ENCODE assay signal across 8 mouse cellular contexts in genomic region chr4:41755338-41756305, GRCm38 (mm10). TPM values are rescaled to one million over a fixed set of nuclear protein-coding genes. Genes with fewer than 3 reads are reported as not detected.
A peak's percentile ranks its signal among the peaks of the same experiment; 100 is the strongest.
DNase-seq lines count a peak whose midpoint lies in the region; ATAC-seq and TF ChIP-seq lines count a peak whose summit lies in the region.

TSS of gene Sigmar1 (minus strand) at chr4:41756157.

- H3K79me3 ChIP-seq in C2C12 (ENCODE audit: low read depth) = no peaks in the 10 kb centered on the region

- peak within 1 kb of the TSS; percentile 85 for H3K27ac ChIP-seq in heart, embryonic 11.5 days (ENCODE audit: low read depth, low read length)
- peak within 1 kb of the TSS; percentile 89 for H3K27ac ChIP-seq in kidney, embryonic 16.5 days (ENCODE audit: low read length)

- no peaks in the 10 kb centered on the region for H3K36me3 ChIP-seq in C2C12 (ENCODE audit: control insufficient read depth, insufficient read depth)
- peaks cover 5% of the 10 kb centered on the region; the same call in 1 of the 2 replicates for H3K36me3 ChIP-seq in heart, embryonic 11.5 days (ENCODE audit: control insufficient read depth, insufficient read depth, low read length)
- no peaks in the 10 kb centered on the region for H3K36me3 ChIP-seq in kidney, embryonic 16.5 days (ENCODE audit: insufficient read depth, low read length)

- no peaks in the 10 kb centered on the region for H3K9me3 ChIP-seq in heart, embryonic 11.5 days (replicated peaks; ENCODE audit: control insufficient read depth, low read length)
- H3K9me3 ChIP-seq in kidney, embryonic 16.5 days (ENCODE audit: low read length) = no peaks in the 10 kb centered on the region

- H3K4me1 ChIP-seq in heart, embryonic 11.5 days (ENCODE audit: control insufficient read depth, insufficient read depth, low read length) = peaks cover 25% of the 10 kb centered on the region
- H3K4me1 ChIP-seq in kidney, embryonic 16.5 days (ENCODE audit: insufficient read depth, low read length) = peaks cover 27% of the 10 kb centered on the region

- H3K4me2 ChIP-seq in heart, embryonic 11.5 days = peak within 1 kb of the TSS; percentile 90
- peak within 1 kb of the TSS; percentile 84 for H3K4me2 ChIP-seq in kidney, embryonic 16.5 days (replicated peaks; ENCODE audit: low read depth, low read length)

- peak within 1 kb of the TSS; percentile 18 for H3ac ChIP-seq in C2C12 (ENCODE audit: control insufficient read depth, insufficient read length, low read depth)

- no peaks in the 10 kb centered on the region for H3K79me2 ChIP-seq in C2C12 (ENCODE audit: control insufficient read depth, insufficient read depth)

- WGBS in heart, embryonic 11.5 days (ENCODE audit: insufficient replicate concordance) = under 1% methylated on average over 57 of the region's 57 CpGs
- WGBS in kidney, embryonic 16.5 days = under 1% methylated on average over 57 of the region's 57 CpGs

- H3K4me3 ChIP-seq in C2C12 (ENCODE audit: insufficient read depth, poor library complexity, severe bottlenecking) = peak within 1 kb of the TSS; percentile 28
- peak within 1 kb of the TSS; percentile 77 for H3K4me3 ChIP-seq in heart, embryonic 11.5 days (ENCODE audit: low read depth, low read length)
- peak within 1 kb of the TSS; percentile 62 for H3K4me3 ChIP-seq in kidney, embryonic 16.5 days (ENCODE audit: low read length)

- peak within 1 kb of the TSS; percentile 94 for H3K9ac ChIP-seq in heart, embryonic 11.5 days (ENCODE audit: low read depth, low read length)
- H3K9ac ChIP-seq in kidney, embryonic 16.5 days (replicated peaks; ENCODE audit: low read length) = peak within 1 kb of the TSS; percentile 82

- ATAC-seq in erythroblast, adult 5-6 weeks (replicated peaks; ENCODE audit: low FRiP score, poor library complexity, severe bottlenecking) = peak; percentile 81
- ATAC-seq in heart, embryonic 11.5 days (replicated peaks; ENCODE audit: insufficient number of reproducible peaks, low FRiP score, low TSS enrichment) = peak; percentile 77
- peak; percentile 69 for ATAC-seq in kidney, embryonic 16.5 days (ENCODE audit: low FRiP score, low TSS enrichment)

- H3K27me3 ChIP-seq in C2C12 (ENCODE audit: control insufficient read depth, insufficient read depth, insufficient read length) = no peaks in the 10 kb centered on the region
- no peaks in the 10 kb centered on the region for H3K27me3 ChIP-seq in heart, embryonic 11.5 days (ENCODE audit: control insufficient read depth, insufficient read depth, low read length)
- H3K27me3 ChIP-seq in kidney, embryonic 16.5 days (ENCODE audit: insufficient read depth, low read length) = no peaks in the 10 kb centered on the region

- TF ChIP-seq CTCF in C2C12 (IDR thresholded peaks at IDR 0.05; ENCODE audit: control insufficient read depth, insufficient read depth, insufficient read length) = peak; percentile 21

- peak; percentile 88 for DNase-seq in brain, adult 2 months (ENCODE audit: low read depth, low spot score)
- DNase-seq in liver = peak; percentile 91
- DNase-seq in monocyte, adult 2 months (ENCODE audit: low read depth in 1 of 2, low spot score in 2 of 2) = peak; percentile 48 to 78
- peak; percentile 69 to 82 for DNase-seq in spleen, postnatal 14 days (ENCODE audit: low spot score in 2 of 2)

TF ChIP-seq in C2C12, 6 proteins besides CTCF, POLR2A, EP300 and RAD21:
- no peak for TF ChIP-seq MYOD1 (IDR thresholded peaks at IDR 0.05; ENCODE audit: control insufficient read depth, insufficient read length, low read depth)
- peak; percentile 74 for TF ChIP-seq USF1 (IDR thresholded peaks at IDR 0.05; ENCODE audit: low read depth)
TF ChIP-seq in C2C12: peak in this region for 1.

RNA-seq across cellular contexts. Expression of gene Sigmar1, which starts in this region (rescaled TPM):
- 113 TPM for polyA plus RNA-seq in C2C12 (2012; fragmentation: generic; extraction: Trizol)
- 1.7 and 14.8 TPM in 2 replicates for total RNA-seq in erythroblast, adult 5-6 weeks (2015; ENCODE audit: low replicate concordance)
- 7.2 and 9.6 TPM in 2 replicates for total RNA-seq in erythroblast, adult 5-6 weeks (2017; ENCODE audit: low replicate concordance)
- polyA plus RNA-seq in heart, embryonic 11.5 days (2014; fragmentation: Nextera tagmentation; extraction: Ambion mirVana) = 69.9 and 76.8 TPM in 2 replicates
- polyA plus RNA-seq in kidney, embryonic 16.5 days (2015; fragmentation: Nextera tagmentation; extraction: Ambion mirVana) = 98.2 and 100 TPM in 2 replicates

Comparison
In these comparisons a context has a peak if more than half of its experiments do, and no peak if none do; other contexts are left out.
1. Peak in every context shown above with its lines: DNase-seq, ATAC-seq, H3K4me3 ChIP-seq and H3K27ac ChIP-seq.